Mouse (Mus musculus) frontal cortex, postnatal 10 days (tissue): ENCODE measurements at regions not wholly inside any gene's neighbourhood (a gene's known extent, or its start where the extent isn't known, plus 50 kb on each side); places are given as distances from the start of the nearest gene placed in this dataset.

ENCODE experiments used
- DNase-seq, 2 experiments: peaks; one replicate each; pipeline ENCODE4 v3.0.0; 2022; ENCODE audit warnings: low spot score in 2 of 2, mixed read lengths in 1 of 2

DNA sequence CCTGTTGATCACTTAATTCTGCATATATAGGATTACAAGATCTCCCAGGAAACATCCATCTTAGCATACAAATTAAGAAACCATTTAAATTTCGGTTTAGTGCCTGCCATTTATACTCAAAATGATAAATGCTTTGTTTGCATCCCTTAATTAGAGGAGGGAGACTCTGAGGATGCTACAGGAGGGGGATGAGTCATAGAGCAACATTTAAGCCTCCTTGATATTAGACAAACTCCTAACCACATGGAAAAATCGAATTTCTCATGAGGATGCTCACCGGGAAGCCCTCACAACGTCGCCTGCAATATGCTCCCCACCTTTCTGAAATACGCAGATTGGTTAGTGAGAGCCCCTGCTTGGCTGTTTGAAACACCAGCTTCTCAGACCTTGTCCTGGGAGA, 320.8 kb upstream of the Sphkap start:
- no peak for DNase-seq

DNA sequence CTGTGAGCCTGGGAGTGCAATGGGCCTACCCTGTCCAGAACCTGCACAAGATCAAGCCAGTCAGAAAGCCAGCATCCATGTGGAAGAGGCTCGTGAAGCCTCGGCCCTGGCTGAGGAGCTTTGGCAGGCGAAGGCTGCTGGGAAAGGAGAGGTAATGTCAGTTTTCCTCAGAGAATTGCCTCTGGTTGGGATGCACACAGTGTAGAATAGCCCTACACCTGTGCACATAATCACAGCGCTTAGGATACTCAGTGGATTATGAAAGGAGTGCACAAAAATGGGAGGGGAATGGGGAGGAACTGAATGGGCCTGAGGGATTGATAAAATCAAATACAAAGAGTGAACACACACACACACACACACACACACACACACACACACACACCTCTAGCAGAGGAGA, 319.9 kb upstream of the Sphkap start:
- DNase-seq = no peak

DNA sequence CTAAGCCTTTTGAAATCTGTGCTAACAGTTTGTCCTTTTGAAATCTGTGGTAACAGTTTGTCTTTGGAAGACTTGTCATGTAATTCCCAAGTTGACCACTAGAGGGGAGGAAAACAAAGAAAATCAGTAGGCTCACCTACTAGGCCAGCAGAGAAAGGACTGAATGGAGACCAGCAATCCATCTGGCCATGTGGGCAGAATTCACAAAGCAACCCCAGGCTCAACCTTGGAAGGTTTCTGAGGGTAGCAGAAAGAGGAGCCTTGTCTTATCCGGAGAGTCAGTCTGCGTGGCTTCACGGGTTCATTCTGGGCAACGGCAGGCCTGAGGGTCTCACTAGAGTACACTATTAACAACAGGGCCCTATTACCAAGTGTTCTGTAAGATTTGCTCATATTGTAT, 319.2 kb upstream of the Sphkap start:
- peak in 1 of 2 experiments; percentile 12 for DNase-seq

DNA sequence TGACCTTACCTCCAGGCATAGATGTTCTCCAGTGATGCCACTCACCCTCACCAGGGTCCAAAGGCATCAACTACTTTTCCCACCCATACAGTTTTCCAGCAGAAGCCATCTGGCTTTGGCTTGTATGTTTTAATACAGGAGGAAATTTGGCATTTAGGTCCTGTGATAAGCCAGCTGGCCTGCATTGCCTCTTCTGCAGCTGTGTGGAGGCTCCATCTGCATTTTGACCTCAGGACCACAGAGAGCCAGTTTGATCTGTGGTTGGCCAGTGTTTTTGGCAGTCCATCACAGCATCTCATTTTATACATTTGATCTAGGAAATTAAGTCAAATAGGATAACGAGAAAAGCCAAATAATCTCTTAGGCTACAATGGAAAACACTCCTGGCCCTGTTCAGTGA, 315.1 kb upstream of the Sphkap start:
- no peak for DNase-seq

DNA sequence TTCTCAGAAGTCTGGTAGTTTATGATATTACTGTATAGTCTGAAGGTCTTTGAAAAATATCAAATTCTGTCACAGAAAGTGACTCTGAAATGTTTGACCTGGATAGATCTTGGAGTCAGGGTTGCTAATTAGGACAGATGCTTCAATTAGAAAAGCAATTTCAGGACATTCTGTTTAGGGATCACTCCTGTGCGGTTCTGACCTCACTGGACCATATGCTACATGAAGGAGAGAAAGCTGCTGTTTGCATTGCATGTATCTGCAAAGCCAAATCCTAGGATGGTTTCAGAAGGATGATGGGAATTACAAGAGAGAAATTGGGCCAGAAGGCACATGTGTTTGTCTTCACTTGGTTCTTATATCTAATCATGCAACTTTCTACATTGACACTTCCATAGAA, 312.2 kb upstream of the Sphkap start:
- DNase-seq = no peak

DNA sequence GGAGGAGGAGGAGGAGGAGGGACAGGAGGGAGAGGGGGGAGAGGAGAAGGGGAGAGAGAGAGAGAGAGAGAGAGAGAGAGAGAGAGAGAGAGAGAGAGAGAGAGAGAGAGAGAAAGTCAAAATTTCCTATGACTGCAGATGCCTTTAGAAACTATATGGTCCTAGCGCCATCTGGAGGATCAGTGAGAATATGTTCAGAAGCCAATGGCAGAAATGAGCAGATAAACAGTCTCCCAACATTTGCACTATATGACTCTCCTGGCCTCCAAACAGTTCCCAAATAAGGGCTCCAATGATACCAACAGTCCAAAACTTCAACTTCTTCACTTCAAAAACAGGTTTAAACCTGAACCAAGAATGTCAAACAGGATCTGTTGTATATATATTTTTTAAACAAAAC, 309.1 kb upstream of the Sphkap start:
- DNase-seq = peak in 1 of 2 experiments; percentile 26

DNA sequence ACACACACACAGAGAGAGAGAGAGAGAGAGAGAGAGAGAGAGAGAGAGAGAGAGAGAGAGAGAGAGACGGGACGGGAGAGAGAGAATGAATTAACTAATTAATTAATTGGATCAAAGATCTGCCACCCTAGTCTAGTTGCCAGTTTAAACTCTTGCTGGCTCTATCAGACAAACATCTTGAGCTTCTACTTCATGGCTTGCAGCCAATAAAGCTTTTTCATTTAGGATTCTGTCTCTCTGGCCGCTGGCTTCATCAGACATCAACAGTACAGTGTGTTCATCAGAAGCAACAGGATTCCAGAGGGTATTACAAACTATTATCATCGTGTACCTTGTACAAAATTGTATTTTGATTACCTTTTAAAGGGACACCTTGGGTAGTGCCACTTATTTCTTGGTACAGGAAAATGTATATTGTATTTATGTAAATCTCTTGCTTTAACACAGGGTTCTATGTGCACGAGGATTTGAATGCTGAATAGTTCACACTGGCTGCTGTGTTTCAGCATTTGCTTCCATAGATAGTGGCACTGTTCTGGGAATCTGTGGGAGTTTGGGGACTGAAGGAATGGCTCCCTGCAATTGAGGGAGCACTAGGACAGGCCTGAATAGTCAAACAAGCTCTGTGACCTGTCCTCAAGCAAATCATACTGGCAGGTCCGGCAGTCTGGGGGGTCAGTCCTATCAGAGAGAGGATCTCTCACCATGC, 293.9 kb upstream of the Sphkap start:
- DNase-seq = no peak

DNA sequence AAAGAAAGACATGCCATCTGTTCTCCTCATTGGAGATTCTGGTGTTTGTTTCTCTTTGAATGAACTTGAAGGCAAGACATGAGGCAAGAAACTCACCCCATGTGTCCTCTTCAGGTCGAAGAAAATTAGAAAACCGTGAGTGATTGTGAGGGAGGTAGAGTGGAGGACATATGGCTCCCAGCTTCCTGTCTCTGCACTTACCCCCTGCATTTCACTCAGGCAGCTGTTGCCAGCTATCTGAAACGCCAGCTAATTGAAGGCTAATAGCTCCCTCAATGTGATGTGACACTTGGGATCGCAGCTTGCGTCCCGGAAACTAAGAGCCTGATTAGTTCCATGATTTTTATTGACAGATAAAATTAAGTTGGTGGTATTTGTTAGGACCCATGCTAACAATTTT, 289.4 kb upstream of the Sphkap start:
- DNase-seq = no peak

DNA sequence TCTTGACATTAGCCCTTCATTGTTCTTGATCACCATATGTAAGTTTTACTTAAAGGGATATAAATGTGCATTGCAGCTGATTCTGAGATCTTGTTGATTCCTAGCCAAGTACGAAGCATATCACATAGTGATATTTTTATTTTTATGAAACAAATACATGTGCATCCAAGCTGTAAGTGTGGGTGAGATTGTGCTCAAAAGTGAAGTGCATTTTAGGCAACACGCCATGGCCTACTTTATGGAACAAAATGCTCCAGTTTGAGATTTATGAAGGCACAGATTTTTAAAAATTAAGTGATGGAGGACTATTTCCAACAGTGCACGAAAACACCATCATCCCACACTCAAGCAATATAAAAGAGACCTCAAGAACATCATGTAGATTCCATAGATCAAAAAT, 277.2 kb upstream of the Sphkap start:
- no peak for DNase-seq

DNA sequence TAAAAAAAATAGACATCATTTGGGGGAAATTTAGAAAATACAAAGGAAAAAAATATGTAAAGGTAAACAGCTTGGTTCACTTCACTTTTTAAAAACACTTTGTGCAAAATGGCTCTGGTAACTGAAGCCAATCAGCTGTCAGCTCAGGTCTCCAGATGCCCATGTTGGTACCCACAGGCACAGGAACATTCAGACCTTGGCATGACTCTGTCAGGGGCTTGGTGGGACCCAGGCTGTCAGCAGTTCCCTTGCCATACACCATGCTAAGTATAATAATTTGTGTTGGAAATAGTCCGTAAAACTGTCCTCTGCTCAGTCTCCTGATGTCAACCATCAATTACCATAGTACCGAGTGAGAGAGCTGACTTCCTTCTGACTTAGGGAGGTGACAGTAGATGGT, 257.3 kb upstream of the Sphkap start:
- no peak for DNase-seq

DNA sequence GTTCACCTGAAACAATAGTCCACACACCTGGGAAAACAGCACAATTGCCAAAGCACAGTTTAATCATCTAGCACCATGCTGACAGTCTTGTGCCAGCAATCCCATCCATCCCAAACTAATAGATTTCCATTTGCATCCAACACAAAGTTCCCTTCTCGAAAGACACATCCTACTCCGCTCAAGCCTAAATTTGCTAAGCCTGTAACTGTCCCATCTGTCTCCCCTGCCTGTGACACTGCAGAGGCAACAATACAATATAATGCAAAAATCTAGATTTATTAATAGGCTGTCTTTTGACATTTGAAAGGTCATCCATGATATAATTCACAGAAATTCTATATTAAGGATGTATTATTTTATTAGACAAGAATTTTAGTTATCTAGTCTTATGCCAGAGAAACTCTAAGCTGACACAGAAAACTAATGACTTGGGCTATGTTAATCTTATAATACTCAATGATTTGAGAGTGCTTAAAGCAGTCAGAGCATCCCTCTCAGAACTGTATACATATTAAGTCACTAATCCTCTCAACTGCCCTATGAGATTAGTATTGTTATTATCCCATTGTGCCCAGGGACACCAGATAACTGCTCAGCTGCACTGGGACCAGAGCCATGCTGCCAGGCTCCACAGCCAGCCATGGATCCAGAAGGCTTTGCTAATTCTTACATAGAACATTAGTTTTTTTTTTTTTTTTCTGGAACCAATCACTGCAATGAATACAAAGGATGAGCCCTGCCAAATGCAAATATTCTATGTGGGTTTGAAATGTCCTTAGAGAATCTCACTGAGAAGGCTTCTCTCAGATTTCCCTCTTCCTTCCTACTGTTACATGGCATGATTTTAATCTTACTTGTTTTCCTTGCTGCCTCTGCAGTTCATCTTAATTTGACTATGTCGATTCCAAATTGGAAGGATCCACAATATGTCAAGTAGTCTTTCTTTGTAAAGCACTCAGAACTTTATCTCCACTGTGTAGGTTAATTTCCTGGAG, 254.1 kb upstream of the Sphkap start:
- no peak for DNase-seq

DNA sequence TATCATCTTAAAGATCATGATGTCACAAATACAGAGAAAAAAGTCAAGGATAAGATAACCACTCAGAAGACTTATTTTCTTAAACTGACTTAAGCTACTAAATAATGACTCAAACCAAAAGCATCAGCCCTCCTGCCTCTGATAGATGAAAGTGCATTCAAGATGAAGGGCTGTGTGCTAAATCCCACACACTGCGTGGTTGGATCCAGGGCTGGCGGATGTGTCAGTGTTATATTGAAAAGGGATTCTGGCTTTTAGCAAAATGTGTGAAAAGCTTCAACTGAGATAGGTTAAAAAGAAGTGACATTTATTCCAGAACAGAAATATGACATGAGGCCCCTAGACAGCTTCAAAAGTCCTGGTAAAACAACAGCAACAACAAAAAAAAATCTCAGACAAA, 245.7 kb upstream of the Sphkap start:
- no peak for DNase-seq

DNA sequence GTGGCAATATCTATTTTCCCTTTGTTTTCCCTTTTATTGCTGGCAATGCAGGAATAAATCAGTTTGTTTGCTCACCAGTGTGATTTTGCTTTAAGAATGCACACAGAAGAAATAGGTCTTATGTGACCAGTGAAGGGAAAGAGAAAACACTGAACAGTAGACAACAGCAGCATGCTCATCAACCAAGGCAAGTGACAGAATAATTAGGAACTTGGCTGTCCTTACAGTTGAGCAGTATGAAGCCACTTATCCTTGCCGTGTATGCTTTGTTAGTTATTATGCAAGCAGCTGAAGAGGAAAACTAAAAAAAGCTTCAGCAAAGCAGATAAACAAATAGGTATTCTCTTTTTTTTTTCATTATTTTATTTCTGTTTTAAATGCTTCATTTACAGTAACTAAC, 237.6 kb upstream of the Sphkap start:
- DNase-seq = no peak

DNA sequence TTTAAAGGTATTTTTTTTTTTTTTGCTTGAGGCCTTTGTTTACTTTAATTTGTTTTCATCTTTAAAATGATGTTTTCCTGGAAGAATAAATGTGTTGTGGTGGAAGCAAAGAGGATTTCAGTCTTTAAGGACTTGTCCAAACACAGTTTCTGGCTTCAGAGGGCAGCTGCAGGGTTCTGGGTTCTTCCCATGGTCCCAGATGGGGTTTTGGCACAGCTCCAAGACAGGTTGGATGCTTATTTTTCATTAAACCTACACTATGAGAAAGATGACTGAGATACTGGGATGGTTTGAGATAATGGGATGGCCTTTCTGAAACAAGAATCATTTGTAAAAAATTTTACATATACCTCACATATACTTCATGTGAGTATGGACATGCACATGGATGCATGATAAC, 234.7 kb upstream of the Sphkap start:
- no peak for DNase-seq

DNA sequence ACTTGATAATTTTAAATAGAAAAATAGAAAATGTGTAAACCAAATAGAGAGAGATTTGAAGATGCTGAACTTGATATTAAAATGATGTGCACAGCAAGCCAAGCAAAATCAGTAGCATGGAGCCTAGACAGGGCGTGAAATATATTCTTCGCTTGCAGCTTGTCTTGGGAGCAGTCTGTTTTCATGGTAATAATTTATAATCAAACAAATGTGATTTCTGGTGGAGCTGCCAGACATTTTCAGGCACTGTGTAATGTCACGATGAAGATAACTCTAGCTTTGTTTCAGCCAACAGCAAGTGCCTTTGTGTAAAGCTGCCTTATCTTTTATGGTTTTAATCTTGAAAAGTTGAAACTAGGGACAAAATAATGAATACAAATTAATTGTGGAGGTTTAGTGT, 228.1 kb upstream of the Sphkap start:
- DNase-seq = no peak

DNA sequence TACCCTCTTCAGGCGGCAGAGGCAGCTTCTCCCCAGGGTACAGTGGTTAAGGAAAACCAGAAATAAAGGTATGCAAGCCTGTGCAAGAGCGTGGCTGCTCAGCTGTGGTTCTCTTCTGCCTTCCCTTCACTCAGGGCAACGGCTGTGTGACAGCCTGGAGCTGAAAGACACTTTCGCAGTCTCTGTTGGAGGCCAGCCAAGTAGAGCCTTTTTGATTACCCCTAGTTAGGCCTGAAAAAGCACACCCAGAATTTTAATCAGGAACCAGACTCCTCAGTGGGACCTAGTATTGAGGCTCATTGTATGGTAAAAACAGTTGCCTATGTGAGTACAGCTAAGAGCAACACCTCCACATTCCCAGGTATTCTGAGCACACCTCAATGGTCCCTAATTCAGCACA, 223.8 kb upstream of the Sphkap start:
- peak; percentile 5 to 26 for DNase-seq

DNA sequence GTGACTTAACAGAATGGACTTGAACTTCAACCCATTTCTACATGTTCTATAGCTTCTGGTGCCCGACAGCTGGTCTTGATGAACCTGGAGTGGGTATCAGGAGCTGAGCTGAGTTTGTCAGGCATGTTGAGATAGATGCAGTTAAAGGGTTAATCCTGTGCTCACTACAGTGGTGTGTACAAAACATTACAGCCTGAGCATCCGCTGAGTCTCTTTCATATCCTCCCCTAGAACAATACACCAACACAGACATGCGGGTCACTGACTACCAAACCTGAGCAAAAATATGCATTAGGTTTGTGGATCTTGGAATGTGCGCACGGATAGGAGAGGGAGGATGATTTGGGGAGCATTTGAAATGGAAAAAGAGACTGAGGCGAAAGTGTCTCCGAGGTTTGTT, 223.4 kb upstream of the Sphkap start:
- DNase-seq = no peak

DNA sequence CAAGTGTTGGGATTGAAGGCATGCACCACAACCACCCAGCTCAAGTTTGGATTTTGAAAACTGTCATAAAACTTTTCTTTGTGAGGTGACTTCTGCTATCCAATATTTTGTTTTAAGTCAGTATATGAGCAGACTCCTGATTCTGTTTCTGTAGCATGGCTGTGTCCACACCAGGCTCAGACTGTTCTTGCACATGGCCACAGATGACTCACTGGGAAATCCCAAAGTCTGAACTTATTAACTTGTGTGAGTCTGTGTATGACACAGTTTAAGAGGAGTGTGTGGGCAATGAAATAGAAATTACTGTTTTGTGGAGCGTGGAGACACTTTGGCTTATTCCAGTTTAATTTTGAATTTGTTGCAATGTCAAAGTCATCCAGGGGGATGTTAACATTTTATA, 179.3 kb upstream of the Sphkap start:
- DNase-seq = no peak

DNA sequence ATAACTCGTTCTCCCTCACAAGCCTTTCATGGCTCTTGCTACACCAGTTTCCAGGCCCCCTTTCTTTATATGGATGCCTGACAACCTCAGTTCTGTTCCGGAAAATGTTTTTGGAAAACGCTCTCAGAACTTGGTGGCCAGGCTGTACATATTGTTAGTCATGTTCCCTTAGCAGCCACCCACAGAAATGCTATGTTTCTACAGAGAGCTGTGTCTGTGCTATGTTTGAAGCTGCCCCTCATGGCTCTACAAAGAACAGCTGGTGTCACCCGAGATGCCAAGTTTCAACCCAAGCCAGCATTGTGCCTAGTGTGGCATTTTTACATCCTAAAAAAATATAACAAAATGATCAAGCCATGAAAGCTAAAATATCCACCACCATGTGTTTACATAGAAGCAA, 175.0 kb upstream of the Sphkap start:
- DNase-seq = peak; percentile 14 to 37

DNA sequence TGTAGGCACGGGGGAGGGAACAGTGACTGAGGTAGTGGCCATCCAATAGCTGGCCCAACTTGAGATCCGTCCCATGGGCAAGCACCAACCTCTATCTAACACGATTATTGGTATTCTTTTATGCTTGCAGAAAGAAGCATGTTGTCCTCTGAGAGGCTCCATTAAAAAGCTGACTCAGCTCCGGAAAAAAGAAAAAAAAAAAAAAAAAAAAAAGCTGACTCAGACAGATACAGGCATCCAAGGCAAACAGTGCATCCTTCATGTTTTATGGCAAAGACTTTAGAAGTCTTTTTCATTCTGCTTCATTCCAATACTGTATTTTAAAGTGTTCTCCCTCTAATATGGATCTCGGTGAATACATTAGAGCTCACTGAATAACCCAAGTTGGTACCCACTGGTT, 162.0 kb upstream of the Sphkap start:
- DNase-seq = no peak

DNA sequence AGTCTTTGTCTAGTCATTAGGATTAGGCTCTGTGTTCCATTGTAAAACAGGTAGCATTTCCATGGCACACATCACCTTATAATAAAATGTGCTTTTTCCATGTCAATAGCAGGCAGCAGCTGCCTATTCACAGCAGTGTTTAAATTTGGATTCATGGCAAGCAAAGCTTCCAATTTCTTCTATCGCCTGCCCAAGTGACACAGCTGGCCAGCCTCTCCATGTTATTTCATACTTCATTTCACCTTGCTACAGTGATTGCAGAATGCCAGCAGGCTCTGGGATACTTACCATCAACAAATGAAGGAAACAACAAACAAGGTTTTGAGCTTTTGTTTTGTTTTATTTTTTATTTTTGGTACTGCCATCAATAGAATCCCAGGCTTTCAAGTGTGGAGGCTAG, 160.7 kb upstream of the Sphkap start:
- no peak for DNase-seq

DNA sequence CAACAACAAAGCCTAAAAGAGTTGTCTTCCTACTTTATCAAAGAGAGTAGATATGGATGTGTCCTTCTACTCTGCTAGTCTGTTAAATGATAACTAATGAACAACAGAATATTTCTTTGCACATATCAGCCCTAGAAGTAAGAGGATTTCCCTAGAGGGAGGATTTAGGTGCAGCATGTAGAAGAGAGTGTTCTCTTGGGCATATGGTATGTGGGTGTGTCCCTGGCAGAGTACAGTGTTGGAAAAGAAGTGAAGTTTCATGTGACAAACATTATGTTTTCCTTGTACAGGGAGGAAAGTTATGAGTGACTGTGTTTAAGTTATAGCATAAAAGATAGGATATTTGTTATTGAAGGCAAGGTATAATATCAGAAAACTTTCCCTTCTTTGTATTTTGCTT, 143.6 kb upstream of the Sphkap start:
- DNase-seq = peak in 1 of 2 experiments; percentile 28

DNA sequence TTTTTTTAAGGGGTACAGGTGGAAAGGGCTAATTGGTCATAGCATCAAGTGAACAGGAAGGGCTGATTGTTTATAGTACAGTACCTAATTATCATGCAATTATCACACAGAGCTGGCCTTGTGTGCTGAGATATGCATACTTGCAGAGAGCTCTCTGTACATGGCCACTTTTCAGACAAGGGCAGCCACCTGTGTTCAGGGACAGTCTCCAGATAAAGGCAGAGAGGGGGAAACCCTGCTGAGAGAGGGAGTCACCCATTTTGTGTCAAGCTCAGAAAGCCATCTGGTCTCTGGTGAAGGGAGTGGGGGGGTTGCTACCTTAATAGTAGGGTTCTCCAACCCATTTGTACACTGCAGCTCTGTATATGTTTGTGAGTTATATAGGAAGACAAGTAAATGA, 127.5 kb upstream of the Sphkap start:
- DNase-seq = no peak
